Mouse (Mus musculus) gastrocnemius, postnatal 14 days (tissue): Measurements from ENCODE around the gene Lrfn2. TPM values are rescaled to one million over a fixed set of nuclear protein-coding genes. Genes with fewer than 3 reads are reported as not detected.
A peak's percentile ranks its signal among the peaks of the same experiment; 100 is the strongest.

ENCODE experiments used
- DNase-seq: peaks from one replicate; pipeline ENCODE4 v3.0.0; 2021; ENCODE audit warnings: mixed read lengths
- intact Hi-C: fragments of 180-260 bp; cut with DNase I; formaldehyde crosslinking; loops from one replicate; pipeline ENCODE4 v1.15.1; 2025; ENCODE audit warnings: low total_unique reads
- long read RNA-seq, 2 experiments: library from polyadenylated mRNA; stranded (forward); transcript quantifications; one replicate each; pipeline ENCODE4 v2.0.0; 2021
- total RNA-seq, 2 experiments: library from RNA; stranded (reverse); gene quantifications; 2 replicates each; pipeline ENCODE4 v1.2.3; 2021

Lrfn2 gene
- total RNA-seq: under 1 TPM; 0.41 to 0.47 TPM
- long read RNA-seq, experiment 1: 0 reads
- long read RNA-seq, experiment 2: 0 reads

DNA sequence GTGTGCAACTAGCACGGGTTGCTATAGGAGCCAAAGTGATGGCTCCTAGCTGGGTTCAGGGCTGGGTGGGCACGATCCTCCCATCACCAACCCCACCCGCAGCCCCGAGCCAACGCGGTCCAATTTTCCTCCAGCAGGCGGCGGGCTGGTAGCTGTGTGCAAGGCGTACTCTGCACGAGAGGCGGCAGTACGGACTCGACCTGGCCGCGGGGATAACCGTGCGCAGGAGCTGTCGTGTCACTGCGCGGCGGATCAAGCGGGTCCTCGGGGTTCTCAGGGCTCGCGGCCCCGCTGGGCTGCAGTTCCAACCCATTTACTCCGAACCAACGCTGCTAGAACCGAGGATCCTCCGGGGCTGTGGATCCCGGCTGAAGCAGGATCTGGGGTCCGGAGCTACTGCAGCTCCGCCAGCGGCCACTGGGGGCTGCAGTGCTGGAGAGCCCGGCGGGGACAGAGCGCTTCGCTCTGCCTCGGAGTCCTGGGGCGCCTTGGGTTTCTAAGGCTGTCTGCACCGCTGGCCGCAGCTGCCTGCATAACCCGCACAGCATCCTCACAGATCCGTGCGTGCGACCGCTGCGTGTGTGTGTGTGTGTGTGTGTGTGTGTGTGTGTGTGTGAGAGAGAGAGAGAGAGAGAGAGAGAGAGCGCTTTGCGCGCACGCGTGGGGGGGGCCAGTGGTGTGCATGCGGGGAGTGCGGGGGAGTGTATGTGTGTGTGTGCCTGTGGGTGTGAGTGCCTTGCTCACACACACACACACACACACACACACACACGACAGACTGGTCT lies at the start of gene Lrfn2:
TSS of gene Lrfn2 (plus strand) at position 759 of the 785 bp plus-strand sequence.
- intact Hi-C loops: loop anchor here (5.0 kb wide), 1 partner anchor 245 kb away; no protein-coding TSS in a partner anchor
- peak; percentile 77 for DNase-seq

DNA sequence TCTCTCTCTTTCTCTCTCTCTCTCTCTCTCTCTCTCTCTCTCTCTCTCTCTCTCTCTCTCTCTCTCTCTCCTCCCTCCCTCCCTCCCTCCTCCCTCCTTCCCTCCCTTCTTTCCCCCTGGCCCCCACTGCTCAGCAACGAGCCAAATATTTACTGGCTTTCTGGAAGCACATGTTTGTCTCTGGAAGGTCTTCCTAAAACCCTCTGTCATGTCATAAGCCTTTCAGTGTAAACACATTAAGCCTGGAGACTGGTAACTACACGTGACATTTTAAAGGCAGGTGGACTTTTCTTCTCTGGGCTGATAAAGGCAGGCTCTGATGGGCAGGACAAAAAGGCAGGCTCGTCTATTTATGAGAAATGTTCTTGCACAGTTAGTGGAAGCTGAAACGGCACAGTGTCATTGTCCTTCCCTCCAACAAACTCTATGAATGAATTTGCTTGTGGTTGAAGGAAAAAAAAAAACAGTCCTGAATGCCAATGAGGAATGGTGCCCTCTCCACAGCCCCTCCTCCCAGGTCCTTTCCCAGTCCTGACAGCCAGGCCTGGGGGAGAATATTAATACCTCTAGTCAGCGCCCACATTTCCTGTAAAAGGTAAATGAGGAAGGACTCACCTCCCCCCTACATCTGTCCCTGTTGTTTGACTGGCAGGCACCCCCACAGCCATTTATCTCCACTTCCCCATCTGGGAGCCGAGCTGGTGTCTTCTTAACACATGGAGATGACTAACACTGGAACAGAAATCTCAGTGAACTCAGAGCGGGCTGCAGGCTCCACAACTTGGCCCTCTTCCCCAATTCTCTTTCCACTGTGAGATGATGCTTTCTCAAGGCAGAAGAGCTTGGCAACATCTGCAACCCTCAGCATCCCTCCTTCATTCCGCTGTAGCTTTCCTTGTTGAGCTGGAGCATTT lies 44.5 kb upstream of the Lrfn2 start:
- no peak for DNase-seq
- intact Hi-C loops: no loop called here

DNA sequence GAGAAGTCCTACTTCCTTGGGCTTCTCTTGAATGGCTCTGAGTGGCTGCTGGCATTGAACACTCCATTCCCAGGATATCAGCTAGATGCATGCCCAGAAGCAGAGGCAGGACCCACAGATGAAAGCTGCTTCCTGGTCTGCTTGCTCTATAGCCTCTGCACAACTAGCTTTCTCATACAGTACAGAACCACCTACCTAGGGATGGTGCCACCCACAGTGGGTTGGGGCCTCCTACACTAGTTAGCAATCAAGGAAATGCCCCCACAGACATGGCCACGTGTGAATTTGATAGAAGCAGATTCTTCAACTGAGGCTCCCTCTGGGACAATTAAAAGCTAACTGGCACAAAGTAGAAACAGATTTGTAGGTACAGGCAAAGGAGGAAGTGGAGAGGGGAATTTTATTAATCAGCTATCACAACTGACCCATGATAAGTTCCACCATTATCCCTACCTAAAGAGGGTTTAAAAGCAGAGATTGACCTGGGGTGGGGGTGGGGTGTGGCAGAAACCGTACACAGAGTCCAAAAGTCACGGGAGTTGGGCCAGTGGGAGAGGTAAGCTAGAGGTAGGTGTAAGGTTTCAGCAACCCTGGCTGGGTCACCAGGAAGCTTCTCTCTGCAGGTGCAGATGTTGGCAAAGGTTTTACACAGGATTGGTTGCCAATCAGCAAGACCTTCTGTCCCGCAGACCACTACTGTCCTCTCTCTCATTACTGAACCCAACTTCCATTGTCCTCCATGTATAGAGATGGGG lies 26.7 kb upstream of the Lrfn2 start:
- intact Hi-C loops: no loop called here
- no peak for DNase-seq

DNA sequence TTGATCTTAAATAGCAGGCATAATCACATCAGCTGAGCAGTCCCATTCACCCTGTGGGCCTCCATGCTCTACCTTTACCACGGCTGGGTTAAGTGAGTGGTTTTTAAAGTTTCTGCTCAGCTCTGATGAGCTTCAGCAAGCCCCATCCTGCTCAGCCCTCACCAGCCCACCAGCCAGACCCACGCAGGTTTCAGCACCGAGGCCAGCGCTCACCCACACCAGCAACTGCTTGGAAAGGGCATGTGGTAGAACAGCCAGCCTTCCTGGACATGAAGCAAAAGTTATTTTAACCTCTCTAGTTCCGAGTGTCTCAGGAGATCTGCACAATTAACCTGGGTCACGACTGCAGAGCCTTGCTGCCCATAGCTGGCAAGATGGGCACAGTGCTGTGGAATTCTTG lies 18.7 kb upstream of the Lrfn2 start:
- intact Hi-C loops: no loop called here
- no peak for DNase-seq

DNA sequence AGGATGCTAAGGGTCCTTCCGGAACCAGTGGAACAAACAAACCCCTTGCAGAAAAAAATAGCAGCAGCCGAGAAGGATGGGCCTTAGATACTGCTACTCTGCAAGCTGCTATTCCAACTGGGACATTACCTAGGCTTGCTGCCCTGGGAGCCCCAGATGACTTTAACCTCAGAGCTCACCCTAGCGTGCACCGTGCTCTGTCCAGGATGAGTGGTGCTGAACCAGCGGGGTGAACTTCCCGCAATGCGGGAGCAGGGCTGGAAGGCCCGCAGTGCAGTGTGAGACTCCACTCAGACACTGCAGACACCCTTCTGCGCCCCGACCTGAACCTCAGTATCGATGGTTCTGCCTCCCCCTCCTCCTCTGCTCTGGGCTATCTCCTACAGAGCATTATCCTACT lies 14.8 kb upstream of the Lrfn2 start:
- intact Hi-C loops: no loop called here
- DNase-seq: no peak

DNA sequence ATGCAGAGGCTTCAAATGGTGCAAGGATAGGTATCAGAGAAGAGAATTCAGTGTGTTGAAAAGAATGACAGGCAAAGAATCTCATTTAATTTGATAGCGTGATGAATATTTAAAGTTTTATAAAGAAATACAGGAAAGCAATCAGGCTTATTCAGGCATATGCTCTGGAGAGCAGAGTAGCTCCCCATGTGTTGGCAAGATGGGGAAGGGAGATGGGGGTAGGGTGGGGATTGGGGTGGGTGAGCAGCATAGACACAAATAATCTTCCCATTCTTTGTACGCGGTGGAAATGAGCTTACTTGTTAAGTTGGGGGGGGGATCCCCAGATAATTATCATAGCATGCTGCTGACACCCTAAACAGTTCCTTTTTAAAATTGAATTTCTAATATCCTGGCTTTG lies 13.7 kb upstream of the Lrfn2 start:
- intact Hi-C loops: no loop called here
- no peak for DNase-seq

DNA sequence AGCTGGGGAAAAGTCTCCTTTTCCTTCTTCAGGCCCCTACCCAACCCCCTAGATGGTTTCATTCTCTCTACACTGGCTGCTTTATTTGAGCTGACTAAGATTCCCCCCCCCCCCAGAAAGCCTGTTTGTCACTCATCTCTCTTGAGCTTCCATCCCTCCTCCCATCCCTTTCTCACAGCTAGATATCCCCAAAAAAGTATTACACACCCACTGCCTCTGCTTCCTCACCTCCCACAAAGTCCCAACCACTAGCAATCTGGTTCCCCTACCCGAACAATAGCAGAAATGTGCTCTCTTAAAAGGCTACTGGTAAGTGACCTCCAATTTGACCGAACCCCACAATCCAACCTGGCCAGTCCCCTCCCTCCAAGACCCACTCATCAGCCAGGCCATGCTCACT lies 9.3 kb upstream of the Lrfn2 start:
- DNase-seq: no peak
- intact Hi-C loops: no loop called here

DNA sequence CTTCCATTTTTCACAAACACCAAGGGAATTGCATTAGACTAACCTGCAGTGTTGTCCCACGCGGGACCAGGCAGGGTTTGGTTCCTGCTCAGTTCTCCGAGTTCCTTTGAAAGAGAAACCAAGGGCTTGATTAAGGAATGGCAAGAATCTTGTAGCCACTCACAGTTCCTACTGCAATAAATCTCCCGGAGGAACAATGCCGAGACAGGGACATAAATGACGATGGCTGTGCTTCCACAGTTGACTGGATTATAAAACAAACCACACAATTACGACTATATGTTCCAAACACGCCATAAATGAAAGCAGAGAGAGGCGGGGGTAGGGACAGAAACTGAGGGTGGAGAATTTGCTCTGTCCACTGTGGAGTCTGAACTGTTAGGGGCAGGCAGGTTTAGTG lies 6.8 kb upstream of the Lrfn2 start:
- DNase-seq: no peak
- intact Hi-C loops: no loop called here

DNA sequence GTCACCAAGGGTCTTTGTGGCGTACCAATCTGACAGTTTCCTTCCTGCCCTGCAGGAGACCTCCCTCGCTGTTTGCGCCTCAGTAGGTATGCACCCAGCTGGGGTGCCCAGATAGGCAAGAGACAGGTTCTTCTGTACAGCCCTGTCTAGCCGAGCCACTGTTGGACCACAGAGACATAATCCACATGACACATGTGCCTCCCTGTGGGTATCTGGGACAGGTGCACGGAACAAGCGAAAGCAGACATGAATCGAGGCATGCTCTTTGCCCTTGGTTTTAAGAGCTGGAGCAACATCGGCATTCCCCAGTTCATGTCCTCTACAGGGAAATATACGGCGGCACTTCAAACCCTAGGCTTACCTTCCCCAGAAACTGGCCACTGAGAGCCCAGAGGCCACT lies 1.2 kb upstream of the Lrfn2 start:
- intact Hi-C loops: loop anchor here (5.0 kb wide), 1 partner anchor 246 kb away; no protein-coding TSS in a partner anchor
- DNase-seq: no peak

DNA sequence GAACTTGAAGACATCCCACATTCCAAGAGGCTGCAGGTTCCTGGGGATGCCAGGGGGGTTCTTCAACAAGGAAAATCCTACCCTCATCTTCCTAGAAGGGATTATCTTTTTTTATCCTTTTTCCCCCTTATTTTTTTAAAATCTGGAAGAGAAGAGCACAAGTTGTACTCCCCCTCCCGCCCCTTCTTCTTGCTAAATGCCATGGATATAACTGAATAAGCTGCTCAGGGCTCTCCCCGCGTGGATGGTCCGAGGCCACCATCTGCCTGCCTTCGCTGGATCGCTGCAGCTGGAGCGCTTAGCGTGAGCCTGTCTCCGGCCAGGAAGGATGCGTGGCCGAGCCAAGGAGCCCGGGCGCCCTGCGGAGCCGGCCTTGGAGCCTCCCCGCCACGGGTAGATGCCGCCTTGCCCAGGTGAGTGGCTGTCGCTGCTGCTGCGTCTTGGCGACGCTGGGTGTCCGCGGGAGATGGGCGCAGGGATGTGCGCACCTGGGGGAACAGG lies 277 bp downstream of the Lrfn2 start:
- DNase-seq: no peak
- intact Hi-C loops: loop anchor here (5.0 kb wide), 1 partner anchor 245 kb away; no protein-coding TSS in a partner anchor

DNA sequence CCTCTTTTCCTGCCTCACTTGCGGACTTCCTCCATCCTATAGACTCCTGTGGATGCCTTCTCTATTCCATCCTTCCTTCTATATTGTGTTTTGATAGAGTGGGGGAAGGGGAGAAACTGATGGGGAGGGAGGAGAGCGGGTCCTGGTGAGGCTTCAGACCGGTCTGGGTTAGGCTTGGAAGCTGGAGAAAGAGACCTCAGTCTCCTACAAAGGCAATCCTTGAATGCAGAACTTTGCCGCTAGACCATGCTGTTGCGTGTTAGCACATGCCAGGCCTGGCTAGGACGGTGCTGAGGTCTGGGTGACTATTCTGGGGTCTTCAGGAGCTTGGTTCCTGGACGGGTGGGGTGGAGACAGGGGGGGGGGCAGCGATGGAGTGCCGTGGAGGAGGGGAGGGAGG lies 737 bp downstream of the Lrfn2 start:
- no peak for DNase-seq
- intact Hi-C loops: loop anchor here (5.0 kb wide), 1 partner anchor 244 kb away; no protein-coding TSS in a partner anchor

DNA sequence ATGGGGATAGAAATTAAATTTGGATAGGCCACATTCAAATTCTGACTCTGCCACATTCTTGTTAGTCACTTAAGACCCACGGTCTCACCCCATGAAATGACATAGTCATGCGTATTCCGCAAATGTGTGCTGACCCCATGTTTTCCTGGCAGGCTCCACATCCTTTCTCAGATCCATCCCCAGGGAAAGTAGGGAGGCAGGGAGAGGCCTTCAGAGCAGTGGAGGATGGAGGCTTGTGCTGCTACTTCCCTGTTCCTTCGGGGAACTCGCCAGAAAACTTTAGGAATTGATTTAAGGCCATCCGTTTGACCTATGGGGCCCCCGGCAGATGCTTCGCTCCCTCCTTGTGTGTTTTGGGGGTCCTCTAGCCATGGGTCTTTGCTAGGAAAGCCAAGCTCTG lies 3.0 kb downstream of the Lrfn2 start:
- no peak for DNase-seq
- intact Hi-C loops: no loop called here

DNA sequence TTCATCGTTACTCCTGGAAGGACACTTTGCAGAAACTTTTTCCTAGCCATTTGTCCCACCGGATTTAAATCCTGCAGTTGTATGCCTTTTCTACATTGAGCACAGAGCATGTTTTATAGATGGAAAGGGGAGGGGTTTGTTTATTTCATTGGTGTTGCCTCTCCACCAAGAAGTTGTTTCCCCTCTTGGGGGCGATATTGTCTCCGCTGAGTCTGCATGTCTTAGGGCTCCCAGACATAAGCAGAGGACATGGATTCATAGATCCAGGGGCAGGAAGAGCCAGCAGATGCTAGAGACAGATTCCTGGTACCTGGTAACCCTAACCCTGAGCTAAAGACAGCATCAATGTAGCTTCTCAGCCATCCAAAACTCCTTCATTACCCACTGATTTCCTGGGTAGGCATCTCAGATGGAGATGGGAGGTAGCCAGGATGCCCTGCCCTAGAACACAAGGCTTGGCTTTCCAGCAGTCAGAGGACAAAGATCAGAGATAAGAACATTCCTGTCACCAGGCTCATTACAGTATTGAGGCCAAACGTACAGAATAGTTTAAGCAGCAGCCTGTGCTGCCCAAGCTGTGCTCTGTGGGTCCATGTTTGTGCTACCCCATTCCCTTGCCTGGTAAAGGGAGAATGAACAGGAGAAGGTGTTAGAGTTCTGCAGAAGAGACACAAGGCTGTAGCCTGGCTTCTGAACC lies 4.4 kb downstream of the Lrfn2 start:
- DNase-seq: no peak
- intact Hi-C loops: no loop called here

DNA sequence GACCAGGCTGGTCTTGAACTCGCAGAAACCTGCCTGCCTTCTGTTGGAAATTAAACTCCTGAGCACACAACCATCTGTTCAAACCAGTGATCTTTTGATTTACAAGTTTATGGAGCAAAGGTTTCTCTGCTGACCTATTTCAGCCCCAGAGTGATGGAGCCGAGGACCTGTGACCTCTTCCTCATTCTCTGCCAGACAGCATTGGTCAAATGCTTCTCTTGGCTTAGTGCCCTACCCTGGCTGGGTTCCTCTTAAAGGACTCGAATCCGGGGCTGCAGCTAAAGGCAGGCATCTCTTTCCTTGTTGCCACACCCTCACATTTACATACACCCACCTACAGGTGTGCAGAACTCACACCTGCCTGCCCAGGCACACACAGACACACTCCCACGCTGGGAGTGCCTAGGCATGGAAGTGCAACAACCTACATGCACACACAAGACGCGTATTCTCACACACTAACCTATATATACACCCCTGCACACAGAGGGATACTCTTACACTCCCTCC lies 6.6 kb downstream of the Lrfn2 start:
- intact Hi-C loops: no loop called here
- no peak for DNase-seq

DNA sequence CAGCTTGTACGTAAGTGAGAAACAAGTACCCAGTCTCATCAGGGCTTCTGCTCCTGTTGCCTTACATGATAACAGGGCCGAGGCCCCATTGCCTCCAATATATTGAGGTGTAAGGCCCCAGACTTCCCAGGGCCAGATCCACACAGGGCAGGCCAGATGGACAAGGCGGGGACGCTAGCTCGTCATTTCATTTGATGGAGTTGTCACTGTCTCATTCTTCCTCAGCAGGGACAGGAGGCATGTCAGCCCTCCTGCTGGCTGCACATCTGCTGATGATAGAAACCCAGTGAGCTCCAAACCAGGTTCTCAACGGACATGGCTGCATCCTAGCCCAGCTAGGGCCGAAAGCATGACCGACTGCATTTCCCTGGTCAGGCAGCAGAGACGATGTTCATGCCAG lies 14.1 kb downstream of the Lrfn2 start:
- no peak for DNase-seq
- intact Hi-C loops: no loop called here

DNA sequence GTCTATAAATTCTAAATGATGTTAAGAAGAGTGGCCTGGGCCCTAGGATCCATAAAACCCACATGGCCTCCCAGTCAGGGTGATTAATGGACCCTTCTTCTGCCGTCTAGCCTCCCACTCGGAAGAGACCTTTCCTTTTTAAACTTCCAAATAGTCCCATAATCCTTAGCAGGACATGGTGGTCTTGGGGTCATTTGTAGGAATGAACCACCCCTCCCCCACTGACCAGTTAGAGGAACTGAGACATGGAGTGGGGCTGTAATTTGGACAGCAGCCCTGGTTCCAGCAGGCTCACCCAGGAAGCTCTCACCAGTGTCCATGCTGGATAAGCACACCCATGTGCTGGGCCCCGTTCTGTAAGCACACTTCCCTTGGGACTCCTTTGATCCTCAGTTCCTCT lies 14.6 kb downstream of the Lrfn2 start:
- DNase-seq: no peak
- intact Hi-C loops: no loop called here

DNA sequence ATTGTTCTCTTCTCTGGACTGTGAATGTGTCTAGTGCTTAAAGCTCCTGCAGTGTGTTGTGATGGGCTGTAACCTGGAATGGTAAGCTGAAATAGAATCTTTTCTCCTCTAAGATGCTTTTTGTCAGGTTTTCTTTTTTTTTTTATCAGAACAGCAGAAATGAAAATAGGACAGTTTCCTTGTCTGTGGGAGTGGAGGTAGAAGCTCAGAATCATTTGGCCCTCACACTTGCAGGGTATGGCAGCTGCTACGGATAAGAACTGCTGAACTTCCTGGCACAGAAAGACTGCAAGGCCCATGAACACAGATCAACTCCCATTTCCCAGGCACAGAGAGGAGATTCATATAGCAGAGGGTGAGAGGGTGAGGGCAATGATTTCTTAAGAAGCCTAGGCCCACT lies 19.1 kb downstream of the Lrfn2 start:
- no peak for DNase-seq
- intact Hi-C loops: no loop called here

DNA sequence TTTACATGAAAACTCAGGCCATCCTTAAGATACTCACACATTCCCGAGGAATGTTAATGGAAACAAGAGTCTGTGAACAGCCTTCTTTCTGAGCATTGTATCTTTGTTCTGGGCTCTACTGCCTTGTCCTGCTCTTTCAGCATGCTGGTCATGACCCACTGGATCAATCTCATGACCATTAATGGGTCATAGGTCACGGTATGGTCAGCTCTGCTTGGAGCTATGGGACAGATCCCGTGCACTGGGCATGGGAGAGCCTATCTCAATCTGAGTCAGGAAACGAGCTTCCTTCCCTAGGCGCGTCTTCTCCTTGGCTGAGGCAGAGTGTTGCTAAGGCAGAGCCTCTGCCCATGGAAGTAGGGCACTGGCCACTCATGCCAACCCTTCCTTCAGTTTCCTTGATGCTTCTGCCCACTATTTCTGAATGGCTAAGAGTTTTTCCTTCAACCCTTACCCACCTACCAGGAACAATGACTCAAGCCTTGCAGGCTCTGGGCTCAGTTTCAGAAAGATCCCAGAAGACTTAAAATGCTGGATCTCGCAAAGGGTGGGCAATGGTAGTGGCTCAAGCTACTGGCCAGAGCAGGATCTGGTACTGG lies 24.0 kb downstream of the Lrfn2 start:
- DNase-seq: no peak
- intact Hi-C loops: no loop called here
